Mouse (Mus musculus): ENCODE results near the gene Vil1. TPM values are rescaled to one million over a fixed set of nuclear protein-coding genes. Genes with fewer than 3 reads are reported as not detected.

Gene Vil1
- polyA plus RNA-seq, 1 experiment from 2014 or later, result 6.7 TPM

DNA sequence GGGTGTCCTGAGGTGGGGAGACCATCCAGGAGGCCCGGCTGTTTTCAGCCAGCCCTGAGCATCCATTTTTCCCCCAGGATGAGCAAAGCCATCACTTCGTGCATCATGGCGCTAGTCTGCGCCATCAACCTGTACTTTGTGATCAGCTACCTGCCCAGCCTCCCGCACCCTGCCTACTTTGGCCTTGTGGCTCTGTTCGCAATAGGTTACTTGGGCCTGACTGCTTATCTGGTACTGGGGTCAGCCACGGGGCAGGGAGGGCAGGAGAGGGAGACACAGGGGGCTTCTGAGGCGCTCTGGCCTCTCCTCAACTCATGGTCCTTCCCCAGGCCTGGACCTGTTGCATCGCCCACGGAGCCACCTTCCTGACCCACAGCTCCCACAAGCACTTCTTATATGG is 24.1 kb upstream of the Vil1 start:
- Histone ChIP-seq H3K9me3 (ENCODE audit: control insufficient read depth, low read length) (no peaks in the 10 kb centered on the region), H3K9ac (ENCODE audit: low read depth, low read length) (no peak overlapping the region), H3K27ac (ENCODE audit: low read depth, low read length) (no peak overlapping the region), H3K4me2 (replicated peaks; ENCODE audit: low read depth, low read length) (no peak overlapping the region), H3K4me3 (ENCODE audit: low read length) (no peak overlapping the region), H3K4me1 (ENCODE audit: control insufficient read depth, insufficient read depth, low read length) (peaks cover 6% of the 10 kb centered on the region), H3K36me3 (ENCODE audit: control insufficient read depth, insufficient read depth, low read length) (no peaks in the 10 kb centered on the region), H3K27me3 (ENCODE audit: control insufficient read depth, insufficient read depth, low read length) (no peaks in the 10 kb centered on the region)
- WGBS, result 94% methylated on average over 10 of the region's 10 CpGs
- no peak for ATAC-seq (ENCODE audit: low FRiP score, low TSS enrichment)

- ATAC-seq (ENCODE audit: low FRiP score, low TSS enrichment), result no peak
- 86% methylated on average over 8 of the region's 8 CpGs for WGBS
- Histone ChIP-seq H3K27ac (ENCODE audit: low read depth, low read length) (no peak overlapping the region), H3K4me3 (ENCODE audit: low read length) (no peak overlapping the region), H3K9me3 (ENCODE audit: control insufficient read depth, low read length) (no peaks in the 10 kb centered on the region), H3K36me3 (ENCODE audit: control insufficient read depth, insufficient read depth, low read length) (no peaks in the 10 kb centered on the region), H3K4me1 (ENCODE audit: control insufficient read depth, insufficient read depth, low read length) (peaks cover 9% of the 10 kb centered on the region), H3K4me2 (replicated peaks; ENCODE audit: low read depth, low read length) (no peak overlapping the region), H3K27me3 (ENCODE audit: control insufficient read depth, insufficient read depth, low read length) (no peaks in the 10 kb centered on the region), H3K9ac (ENCODE audit: low read depth, low read length) (no peak overlapping the region)
Observed at GRCm38 (mm10) chr1:74385531-74385930, 23.6 kb upstream of the Vil1 start.

GRCm38 (mm10) chr1:74386363-74386713 is 22.8 kb upstream of the Vil1 start:
- no peaks in the 10 kb centered on the region for H3K27me3 ChIP-seq (ENCODE audit: control insufficient read depth, insufficient read depth, low read length)
- peak overlapping the region; percentile 46 for H3K4me3 ChIP-seq (ENCODE audit: low read length)
- 41% methylated on average over 7 of the region's 10 CpGs for WGBS
- H3K27ac ChIP-seq (ENCODE audit: low read depth, low read length), result peak overlapping the region; percentile 96
- no peak for ATAC-seq (ENCODE audit: low FRiP score, low TSS enrichment)
- no peaks in the 10 kb centered on the region for H3K9me3 ChIP-seq (ENCODE audit: control insufficient read depth, low read length)
- H3K9ac ChIP-seq (ENCODE audit: low read depth, low read length), result peak overlapping the region; percentile 64
- no peaks in the 10 kb centered on the region for H3K36me3 ChIP-seq (ENCODE audit: control insufficient read depth, insufficient read depth, low read length)
- H3K4me2 ChIP-seq (replicated peaks; ENCODE audit: low read depth, low read length), result peak overlapping the region; percentile 54
- peaks cover 14% of the 10 kb centered on the region for H3K4me1 ChIP-seq (ENCODE audit: control insufficient read depth, insufficient read depth, low read length)

- H3K36me3 ChIP-seq (ENCODE audit: control insufficient read depth, insufficient read depth, low read length), result no peaks in the 10 kb centered on the region
- peak overlapping the region; percentile 96 for H3K27ac ChIP-seq (ENCODE audit: low read depth, low read length)
- H3K9ac ChIP-seq (ENCODE audit: low read depth, low read length), result peak overlapping the region; percentile 64
- H3K4me3 ChIP-seq (ENCODE audit: low read length), result peak overlapping the region; percentile 46
- no peaks in the 10 kb centered on the region for H3K27me3 ChIP-seq (ENCODE audit: control insufficient read depth, insufficient read depth, low read length)
- H3K4me1 ChIP-seq (ENCODE audit: control insufficient read depth, insufficient read depth, low read length), result peaks cover 14% of the 10 kb centered on the region
- no peaks in the 10 kb centered on the region for H3K9me3 ChIP-seq (ENCODE audit: control insufficient read depth, low read length)
- under 1% methylated on average over 25 of the region's 26 CpGs for WGBS
- ATAC-seq (ENCODE audit: low FRiP score, low TSS enrichment), result peak; percentile 90
- H3K4me2 ChIP-seq (replicated peaks; ENCODE audit: low read depth, low read length), result peak overlapping the region; percentile 54
Observed at GRCm38 (mm10) chr1:74386714-74387385, 22.3 kb upstream of the Vil1 start.

GRCm38 (mm10) chr1:74387386-74387988 is 21.7 kb upstream of the Vil1 start:
- no peaks in the 10 kb centered on the region for H3K27me3 ChIP-seq (ENCODE audit: control insufficient read depth, insufficient read depth, low read length)
- H3K36me3 ChIP-seq (ENCODE audit: control insufficient read depth, insufficient read depth, low read length), result no peaks in the 10 kb centered on the region
- H3K4me3 ChIP-seq (ENCODE audit: low read length), result peak overlapping the region; percentile 46
- 53% methylated on average over 15 of the region's 15 CpGs for WGBS
- H3K4me2 ChIP-seq (replicated peaks; ENCODE audit: low read depth, low read length), result peak overlapping the region; percentile 54
- H3K4me1 ChIP-seq (ENCODE audit: control insufficient read depth, insufficient read depth, low read length), result peaks cover 16% of the 10 kb centered on the region
- no peak for ATAC-seq (ENCODE audit: low FRiP score, low TSS enrichment)
- no peaks in the 10 kb centered on the region for H3K9me3 ChIP-seq (ENCODE audit: control insufficient read depth, low read length)
- peak overlapping the region; percentile 96 for H3K27ac ChIP-seq (ENCODE audit: low read depth, low read length)
- peak overlapping the region; percentile 64 for H3K9ac ChIP-seq (ENCODE audit: low read depth, low read length)

- Histone ChIP-seq H3K4me3 (ENCODE audit: low read length) (no peak overlapping the region), H3K36me3 (ENCODE audit: control insufficient read depth, insufficient read depth, low read length) (peaks cover 1% of the 10 kb centered on the region), H3K4me2 (replicated peaks; ENCODE audit: low read depth, low read length) (no peak overlapping the region), H3K9me3 (ENCODE audit: control insufficient read depth, low read length) (no peaks in the 10 kb centered on the region), H3K27me3 (ENCODE audit: control insufficient read depth, insufficient read depth, low read length) (no peaks in the 10 kb centered on the region), H3K27ac (ENCODE audit: low read depth, low read length) (no peak overlapping the region), H3K9ac (ENCODE audit: low read depth, low read length) (no peak overlapping the region), H3K4me1 (ENCODE audit: control insufficient read depth, insufficient read depth, low read length) (peaks cover 26% of the 10 kb centered on the region)
- 76% methylated on average over 7 of the region's 7 CpGs for WGBS
- ATAC-seq (ENCODE audit: low FRiP score, low TSS enrichment), result no peak
Observed at GRCm38 (mm10) chr1:74388398-74388920, 20.7 kb upstream of the Vil1 start.

GRCm38 (mm10) chr1:74389831-74390286 is 19.3 kb upstream of the Vil1 start:
- Histone ChIP-seq H3K4me1 (ENCODE audit: control insufficient read depth, insufficient read depth, low read length) (peaks cover 27% of the 10 kb centered on the region), H3K9me3 (ENCODE audit: control insufficient read depth, low read length) (no peaks in the 10 kb centered on the region), H3K4me2 (replicated peaks; ENCODE audit: low read depth, low read length) (peak overlapping the region; percentile 99), H3K4me3 (ENCODE audit: low read length) (peak overlapping the region; percentile 94), H3K9ac (ENCODE audit: low read depth, low read length) (peak overlapping the region; percentile 50; the same call in 1 of the 2 replicates), H3K27ac (ENCODE audit: low read depth, low read length) (peak overlapping the region; percentile 99; the same call in 1 of the 2 replicates), H3K36me3 (ENCODE audit: control insufficient read depth, insufficient read depth, low read length) (peaks cover 15% of the 10 kb centered on the region), H3K27me3 (ENCODE audit: control insufficient read depth, insufficient read depth, low read length) (no peaks in the 10 kb centered on the region)
- 2% methylated on average over 29 of the region's 29 CpGs for WGBS
- no peak for ATAC-seq (ENCODE audit: low FRiP score, low TSS enrichment)

DNA sequence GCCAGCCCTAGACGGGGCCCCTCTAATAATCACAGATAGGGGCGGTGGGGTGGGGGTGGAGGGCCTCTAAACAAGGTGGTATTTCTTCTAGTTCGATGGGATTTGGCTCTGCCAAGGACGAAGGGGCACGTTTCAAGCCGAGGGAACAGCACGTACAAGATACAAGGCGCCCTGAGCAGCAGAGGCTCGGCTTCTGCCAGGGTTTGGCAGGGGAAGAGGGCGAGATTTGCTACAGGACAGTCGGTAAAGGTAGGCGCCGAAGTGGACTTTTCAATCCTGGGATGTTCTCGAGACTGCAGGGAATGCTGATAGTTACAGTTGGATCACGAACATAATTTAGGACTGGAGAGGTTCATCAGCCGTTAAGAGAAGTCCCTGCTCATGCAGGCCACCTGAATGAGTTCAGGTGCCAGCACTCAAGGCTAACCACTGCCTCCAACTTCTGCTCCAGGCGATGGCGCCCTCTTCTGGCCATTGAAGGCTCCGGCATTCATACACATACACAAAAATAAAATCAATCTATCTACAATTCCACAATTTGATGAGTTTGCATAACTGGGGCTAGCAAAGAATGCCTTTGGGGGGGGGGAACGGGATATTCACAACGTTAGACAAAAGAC is 18.8 kb upstream of the Vil1 start:
- peak overlapping the region; percentile 99 for H3K4me2 ChIP-seq (replicated peaks; ENCODE audit: low read depth, low read length)
- 6% methylated on average over 21 of the region's 21 CpGs for WGBS
- H3K4me1 ChIP-seq (ENCODE audit: control insufficient read depth, insufficient read depth, low read length), result peaks cover 27% of the 10 kb centered on the region
- H3K9me3 ChIP-seq (ENCODE audit: control insufficient read depth, low read length), result no peaks in the 10 kb centered on the region
- H3K4me3 ChIP-seq (ENCODE audit: low read length), result peak overlapping the region; percentile 94
- no peak for ATAC-seq (ENCODE audit: low FRiP score, low TSS enrichment)
- peak overlapping the region; percentile 50; the same call in 1 of the 2 replicates for H3K9ac ChIP-seq (ENCODE audit: low read depth, low read length)
- no peaks in the 10 kb centered on the region for H3K27me3 ChIP-seq (ENCODE audit: control insufficient read depth, insufficient read depth, low read length)
- peaks cover 21% of the 10 kb centered on the region for H3K36me3 ChIP-seq (ENCODE audit: control insufficient read depth, insufficient read depth, low read length)
- H3K27ac ChIP-seq (ENCODE audit: low read depth, low read length), result peak overlapping the region; percentile 99
